Mouse (Mus musculus): Measurements from ENCODE around the gene Arhgap6.

Arhgap6 gene

DNA sequence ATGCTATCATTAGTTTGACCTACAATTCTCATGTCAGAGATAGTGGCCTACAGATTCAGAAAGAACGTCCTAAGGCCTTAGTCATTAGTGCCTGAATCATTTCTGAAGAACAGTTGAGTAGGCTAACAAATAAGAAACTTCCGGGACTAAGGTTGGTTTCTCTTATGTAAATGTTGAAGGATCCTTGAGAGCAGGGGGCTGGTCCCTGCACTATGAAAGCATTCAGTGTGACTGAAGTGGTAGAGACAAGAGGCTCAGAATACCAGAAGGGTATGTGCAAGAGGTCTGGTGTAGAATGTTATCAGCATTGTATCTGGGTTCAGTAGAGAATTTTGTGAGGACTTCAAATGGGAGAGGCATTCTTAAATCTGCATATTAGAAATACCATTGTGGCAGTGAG lies 185.5 kb downstream of the Arhgap6 start:
- peak; percentile 56 for DNase-seq (ENCODE audit: low spot score)

DNA sequence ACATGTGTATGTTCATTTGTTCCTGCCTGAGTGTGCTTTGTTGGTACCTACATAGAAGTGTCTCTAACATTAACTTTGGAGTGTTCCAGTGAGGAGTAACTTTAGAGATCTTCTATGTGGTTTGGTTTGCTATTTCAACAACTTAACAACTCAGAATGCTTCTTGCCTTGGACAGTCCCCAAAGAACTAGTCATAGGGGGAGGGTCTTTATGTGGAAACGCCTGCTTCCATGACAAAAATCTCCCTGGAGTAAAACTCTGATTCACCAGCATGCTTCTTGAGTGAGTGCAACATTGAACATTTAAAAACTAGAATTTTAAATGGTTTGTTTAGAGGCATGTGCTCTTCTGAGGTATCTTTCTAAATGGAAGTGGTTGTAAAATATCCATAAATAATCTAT lies 212.2 kb downstream of the Arhgap6 start:
- no peak for DNase-seq (ENCODE audit: low spot score)

DNA sequence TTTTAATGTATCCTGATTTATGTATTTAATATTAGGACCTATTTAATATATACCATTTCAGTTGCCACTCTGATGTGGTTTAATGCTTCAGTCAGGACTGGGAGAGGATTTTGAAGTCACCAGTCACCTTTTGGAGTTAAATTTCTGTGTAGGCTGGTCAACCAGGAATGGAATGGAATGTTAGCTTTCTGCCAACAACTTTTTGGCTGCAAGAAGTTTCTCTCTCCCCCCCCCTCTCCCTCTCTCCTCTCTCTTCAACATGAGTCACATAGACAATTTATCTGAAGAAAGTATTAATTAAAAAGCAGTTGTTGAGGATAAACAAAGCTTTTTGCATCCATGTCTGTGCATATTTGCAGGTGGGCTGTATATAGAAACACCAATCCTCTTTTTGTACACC lies 217.8 kb downstream of the Arhgap6 start:
- no peak for DNase-seq (ENCODE audit: low spot score)

DNA sequence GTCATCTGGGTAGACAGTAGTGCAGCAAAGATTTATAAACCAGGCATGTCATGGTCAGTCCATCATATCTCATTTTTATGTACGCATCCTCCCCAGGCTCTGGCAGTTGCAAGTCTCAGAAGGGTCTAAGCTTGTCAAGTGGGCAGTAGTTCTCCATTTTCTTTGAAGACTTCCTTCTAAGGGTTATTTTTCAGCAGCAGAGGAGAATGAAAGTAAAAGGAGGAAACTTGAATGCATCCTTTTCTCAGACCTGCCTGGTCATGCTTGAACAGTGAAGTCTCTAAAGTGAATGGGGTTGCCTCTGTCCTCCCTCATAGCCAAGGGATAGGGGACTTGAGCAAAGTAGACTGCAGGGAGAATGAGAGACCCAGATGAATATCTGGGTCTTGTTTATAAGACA lies 239.5 kb downstream of the Arhgap6 start:
- DNase-seq (ENCODE audit: low spot score): no peak

DNA sequence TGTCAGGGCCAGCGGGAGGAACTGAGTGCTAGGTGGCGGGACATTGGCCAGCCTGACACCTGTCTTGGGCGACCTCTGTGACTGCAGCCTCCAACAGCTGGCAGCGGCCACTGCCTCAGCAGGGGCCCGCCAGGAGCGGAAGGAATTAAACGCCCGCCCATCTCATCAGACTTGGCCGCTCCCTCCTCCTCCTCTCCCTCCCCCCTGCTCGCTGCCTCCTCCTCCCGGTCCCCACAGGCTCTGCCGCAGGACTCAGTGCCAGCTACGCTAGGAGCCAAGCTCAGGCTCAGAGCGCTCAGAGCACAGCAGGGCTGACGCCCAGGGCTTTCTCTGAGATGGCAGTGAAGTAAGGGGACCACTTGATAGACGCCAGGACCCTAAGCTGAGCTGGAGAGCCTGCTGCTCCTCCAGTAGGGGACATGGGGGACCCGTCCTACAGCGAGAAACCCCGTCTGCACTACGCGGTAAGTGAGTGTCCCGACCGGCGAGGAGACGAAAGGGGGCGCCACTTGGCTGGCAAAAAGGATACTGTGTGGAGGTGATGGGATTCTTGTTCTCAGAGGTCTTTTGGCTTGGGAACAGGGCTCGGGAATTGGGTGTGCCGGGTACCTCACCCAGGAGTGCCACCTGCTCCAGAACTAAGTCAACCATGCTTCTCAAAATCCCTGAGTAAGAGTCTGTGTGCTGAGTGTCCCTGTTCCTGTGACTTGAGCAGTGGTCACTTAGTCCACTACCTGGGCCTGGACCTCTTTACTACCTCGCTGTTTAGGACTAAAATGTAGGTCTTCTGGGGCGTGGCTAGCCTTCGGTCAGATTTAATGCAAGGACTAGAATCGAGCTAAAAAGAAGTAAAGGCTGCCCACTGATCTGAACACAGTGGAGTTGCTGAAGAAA lies 241.8 kb downstream of the Arhgap6 start:
- DNase-seq (ENCODE audit: low spot score): peak; percentile 81

DNA sequence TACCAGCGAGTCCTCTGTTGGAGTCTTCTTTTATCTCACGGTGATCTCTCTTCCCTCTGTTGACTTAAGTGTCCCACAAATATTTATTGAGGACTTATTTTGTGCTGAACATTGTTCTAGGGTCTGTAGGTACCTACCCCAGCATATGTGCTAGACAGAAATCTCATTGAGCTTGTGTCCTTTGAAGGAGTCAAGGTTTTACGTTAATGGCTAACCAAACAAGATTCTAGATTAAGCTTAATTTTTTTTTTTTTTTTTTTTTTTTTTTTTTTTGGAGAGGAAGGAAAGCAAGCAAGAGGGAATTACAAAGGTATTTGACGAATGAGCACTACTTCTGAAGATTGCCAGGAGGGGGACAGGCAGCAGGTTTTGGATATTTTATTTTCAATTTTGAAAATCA lies 242.5 kb downstream of the Arhgap6 start:
- no peak for DNase-seq (ENCODE audit: low spot score)

DNA sequence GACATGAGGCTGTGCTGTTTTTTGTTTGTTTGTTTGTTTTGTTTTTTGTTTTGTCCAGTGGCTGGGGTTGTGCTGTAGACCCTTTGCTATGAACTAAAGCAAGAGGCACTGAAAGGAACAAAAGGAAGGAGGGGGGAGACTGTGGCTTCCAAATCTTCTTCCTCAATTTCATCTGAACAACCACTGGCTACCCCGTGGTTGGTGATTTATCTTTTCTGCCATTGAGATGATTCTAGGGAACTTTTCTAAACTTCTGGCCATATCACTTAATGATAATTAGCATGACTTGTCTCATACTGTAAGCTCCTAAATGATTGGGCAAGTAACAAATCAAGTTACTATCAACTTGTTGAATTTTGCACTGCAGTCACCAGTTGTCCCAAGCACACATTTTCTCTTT lies 249.0 kb downstream of the Arhgap6 start:
- DNase-seq (ENCODE audit: low spot score): no peak

DNA sequence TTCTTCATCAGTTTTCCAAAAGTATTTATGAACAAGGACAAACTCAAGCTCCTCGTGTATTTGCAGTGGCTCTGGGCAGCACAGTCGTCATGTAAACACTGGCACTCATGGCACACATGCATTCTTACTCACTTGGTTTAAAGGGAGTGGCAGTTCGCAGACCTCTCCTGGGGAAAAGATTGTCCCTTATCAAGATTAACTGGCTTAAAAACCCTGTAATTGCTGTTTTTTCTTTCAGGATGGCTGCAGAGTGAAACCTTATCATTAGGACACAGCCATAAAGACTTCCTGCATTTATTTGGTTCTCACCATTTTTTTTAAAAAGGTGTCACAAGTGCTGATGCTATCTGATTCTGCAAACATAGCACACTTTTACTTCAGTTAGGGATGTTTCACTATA lies 252.7 kb downstream of the Arhgap6 start:
- no peak for DNase-seq (ENCODE audit: low spot score)

DNA sequence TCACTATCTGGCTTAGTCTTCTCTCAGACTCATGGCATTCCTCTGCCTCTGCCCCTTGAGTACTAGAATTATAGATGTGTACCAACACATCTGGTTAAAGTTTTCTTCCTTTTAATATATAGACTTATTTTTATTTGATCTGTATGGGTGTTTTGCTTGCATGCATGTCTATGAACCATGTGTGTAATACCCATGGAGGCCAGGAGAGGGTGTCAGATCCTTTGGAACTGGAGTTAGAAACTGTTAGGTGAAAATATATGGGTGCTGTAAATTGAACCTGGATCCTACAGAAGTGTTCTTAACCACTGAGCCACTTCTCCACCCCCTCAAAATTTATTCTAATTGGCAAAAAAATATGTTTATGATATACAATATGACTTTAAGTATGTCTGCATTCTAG lies 254.7 kb downstream of the Arhgap6 start:
- no peak for DNase-seq (ENCODE audit: low spot score)

DNA sequence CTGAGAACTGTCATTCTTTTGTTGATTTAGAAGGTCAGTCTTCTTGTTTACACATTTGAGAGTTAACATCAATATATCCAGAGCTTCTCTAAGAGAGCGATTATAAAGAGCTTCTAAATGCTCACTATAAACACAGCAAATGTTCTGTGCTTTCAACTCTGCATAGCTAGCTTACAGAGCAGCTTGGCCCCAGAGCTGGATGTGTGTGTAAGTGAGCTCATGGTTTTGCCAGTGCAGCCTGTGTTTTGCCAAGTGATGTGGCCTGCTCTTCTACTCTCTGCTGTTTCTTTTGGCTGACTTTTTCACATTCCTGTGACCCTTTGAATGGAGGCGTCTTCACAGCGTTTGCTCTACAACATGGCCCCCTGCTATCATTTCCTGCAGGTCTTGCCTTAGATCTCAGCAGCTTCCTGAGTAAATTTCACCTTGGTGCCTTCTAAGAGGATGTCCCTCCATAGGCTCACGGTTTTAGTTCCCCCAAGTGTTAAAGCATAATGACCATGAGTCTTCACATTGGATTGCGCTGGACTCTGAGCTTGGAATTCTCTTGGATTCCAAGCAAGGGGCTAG lies 259.1 kb downstream of the Arhgap6 start:
- no peak for DNase-seq (ENCODE audit: low spot score)

DNA sequence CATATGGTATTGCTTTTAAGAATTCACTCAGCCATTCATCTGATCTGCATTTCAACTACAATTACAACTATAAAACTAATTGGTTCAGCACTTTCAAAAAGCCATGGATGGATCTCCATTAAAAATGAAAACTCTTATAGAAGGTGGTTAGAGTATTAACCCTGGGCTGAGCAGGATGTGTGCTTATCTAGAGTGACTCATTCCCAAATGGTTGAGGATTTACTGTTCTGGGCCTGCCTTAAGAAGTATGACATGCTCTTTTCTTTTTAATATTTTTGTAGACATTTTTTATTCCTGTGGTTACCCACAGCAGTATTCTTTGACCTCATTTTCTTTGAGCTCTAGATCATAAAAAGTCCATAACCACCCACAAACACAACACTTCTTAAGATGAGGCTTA lies 267.7 kb downstream of the Arhgap6 start:
- DNase-seq (ENCODE audit: low spot score): no peak

DNA sequence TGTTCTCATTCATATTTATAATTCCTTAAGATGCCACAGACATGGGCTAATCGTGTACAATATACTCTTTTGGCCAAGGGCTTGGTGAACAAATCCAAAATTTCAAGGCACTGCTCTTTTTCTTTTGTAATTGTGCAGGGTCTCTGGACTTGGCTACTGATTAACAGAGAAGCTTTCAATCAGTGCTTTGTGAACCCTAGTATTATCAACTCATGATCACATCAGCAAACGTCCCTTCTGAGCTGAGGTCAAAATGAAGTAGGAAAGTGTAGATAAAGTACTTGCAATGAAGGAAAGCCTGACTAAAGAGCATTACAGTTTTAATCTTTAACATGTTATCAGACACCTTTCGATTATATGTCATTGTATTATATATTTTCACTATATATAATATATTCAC lies 270.4 kb downstream of the Arhgap6 start:
- no peak for DNase-seq (ENCODE audit: low spot score)

DNA sequence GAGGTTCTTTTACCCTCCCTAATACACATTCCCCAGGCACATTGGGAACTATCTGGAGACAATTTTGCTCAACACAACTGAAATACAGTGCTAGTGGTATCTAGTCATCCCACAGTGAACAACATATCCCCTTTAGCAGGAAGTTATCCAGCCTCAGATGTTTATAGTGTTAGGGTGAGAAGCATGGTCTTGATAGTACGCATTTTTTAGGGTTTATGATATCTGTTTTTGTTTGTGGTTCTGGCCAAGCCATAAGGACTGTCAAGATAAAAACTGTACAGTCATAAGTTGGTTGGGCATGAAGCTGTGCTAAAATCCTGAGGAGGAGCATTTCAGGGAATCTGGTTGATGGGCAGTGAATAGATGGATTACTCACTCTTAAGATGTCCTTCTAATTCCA lies 271.0 kb downstream of the Arhgap6 start:
- no peak for DNase-seq (ENCODE audit: low spot score)

DNA sequence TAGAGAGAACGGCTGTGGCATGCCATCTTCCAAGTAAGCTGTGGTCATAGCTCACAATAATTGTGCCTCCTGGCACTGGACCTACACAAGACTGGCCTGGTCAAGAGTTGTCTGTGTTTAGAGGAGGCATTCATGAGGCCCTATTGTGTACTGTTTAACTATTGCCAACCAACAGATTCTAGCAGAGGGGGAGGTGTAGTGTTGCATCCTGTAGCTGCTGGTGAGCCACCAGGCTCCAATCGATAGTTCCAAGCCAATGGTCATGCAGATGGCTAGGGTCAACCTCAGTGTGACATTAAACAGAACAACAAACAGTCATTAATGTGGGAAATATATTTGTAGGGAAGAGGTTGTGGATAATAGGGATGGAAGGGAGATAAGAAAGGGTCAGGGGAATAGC lies 280.1 kb downstream of the Arhgap6 start:
- no peak for DNase-seq (ENCODE audit: low spot score)

DNA sequence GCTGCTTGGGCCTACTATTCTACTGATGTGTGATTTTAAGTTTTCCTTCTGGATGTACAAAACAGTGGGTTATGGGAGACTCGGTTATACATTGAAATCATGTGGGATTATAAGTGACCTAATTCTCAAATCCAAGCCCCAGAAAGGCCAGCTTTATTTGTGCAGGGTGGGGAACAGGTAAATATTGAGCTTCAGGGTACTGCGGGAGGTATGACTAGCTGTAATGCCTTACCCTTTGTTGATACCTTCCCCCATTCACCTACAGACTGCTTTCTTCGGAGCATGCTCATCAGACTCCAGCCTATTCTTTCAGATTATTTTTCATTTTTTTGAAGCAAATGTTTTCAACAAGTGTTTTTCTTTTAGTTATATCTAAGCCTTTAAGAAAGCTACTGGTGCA lies 286.7 kb downstream of the Arhgap6 start:
- DNase-seq (ENCODE audit: low spot score): no peak

DNA sequence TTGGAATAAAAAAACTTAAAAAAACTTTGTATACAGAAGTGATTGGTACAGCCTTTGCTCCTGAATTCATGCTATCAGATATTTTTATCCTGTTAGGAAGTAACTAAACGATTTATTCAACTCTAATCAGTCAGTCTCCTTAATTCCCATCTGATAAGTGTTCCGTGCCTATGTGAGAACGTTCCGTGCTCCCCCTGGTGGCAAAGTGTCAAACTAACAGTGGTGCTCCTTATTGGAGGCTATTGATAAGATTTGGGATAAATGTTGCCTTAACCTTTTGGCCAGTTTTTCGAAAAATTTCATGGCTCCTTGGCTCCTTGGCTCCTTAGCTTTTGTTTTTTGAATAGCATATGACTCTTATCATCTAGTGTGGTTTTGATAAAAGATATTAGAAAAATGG lies 291.0 kb downstream of the Arhgap6 start:
- DNase-seq (ENCODE audit: low spot score): peak; percentile 55

DNA sequence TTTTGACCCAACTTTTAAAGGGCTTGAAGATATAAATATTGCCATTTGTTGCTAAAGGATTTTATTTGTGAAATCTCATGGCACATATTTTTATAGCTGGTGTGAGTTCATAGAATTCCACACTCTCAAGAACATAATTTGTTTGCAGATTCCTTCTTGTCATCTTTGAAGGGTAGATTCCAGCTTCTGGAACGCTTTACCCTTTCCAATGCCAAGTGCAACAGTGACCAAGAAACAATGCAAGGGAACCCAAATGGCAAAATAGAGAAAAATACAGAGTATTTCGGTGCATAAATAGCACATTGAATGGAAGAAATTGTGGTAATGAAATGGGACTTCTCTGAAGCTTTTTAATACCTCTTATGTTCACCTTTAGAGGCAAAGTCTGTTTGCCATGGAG lies 294.3 kb downstream of the Arhgap6 start:
- DNase-seq (ENCODE audit: low spot score): peak; percentile 14

DNA sequence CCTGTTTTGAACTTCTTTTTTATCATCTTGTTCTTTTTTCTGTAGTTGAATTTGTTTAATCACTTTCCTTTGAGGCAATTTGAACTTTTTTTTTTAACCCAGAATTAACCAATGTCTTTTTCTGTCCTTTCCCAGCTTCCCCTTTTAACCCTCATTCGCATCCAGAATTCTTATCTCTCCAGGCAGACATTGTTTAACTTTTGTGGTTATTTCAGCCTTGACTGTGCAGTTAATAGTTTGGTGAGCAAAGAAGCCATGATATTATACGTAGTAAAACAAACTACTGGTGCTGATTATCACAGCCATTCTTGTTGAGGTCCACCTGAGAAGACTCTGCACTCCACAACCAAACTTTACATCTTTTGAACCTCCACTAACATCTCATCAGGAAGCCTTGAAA lies 299.7 kb downstream of the Arhgap6 start:
- no peak for DNase-seq (ENCODE audit: low spot score)

DNA sequence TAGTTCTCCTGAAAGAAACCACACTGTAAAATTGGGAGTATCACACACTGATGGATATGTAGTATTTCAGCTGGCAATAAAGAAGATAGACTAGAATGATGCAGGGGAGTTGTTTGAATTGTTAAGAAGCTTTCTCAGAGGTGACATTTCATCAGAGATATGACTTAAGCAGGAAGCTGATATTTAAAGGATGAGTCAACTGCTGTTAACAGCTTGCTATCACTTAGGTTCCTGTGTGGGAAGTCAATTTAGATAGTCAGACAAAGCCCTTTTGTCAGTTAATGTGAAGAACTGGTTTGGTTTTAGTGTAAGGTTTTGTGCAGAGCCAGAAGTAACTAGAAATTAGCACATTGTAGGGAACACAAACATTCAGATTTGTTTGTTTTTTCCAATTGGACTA lies 300.7 kb downstream of the Arhgap6 start:
- no peak for DNase-seq (ENCODE audit: low spot score)

DNA sequence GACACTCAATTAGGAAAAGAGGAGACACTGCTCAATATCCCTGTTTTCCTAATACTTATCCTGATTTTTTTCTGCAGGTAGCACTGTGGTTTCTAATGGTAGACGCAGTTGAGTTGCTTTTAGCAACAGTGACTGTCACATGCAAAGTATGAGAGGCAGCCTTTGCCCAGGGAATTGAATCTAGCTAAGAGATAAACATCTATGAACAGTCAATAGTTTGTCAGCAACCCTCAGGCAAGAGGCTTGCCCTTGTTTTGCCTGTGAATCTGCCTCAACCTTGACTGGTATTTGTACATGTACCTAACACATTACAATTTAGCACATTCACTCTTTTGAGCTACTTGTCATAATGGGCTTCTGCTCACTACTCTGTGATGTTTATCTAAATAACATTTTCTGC lies 307.8 kb downstream of the Arhgap6 start:
- DNase-seq (ENCODE audit: low spot score): no peak

DNA sequence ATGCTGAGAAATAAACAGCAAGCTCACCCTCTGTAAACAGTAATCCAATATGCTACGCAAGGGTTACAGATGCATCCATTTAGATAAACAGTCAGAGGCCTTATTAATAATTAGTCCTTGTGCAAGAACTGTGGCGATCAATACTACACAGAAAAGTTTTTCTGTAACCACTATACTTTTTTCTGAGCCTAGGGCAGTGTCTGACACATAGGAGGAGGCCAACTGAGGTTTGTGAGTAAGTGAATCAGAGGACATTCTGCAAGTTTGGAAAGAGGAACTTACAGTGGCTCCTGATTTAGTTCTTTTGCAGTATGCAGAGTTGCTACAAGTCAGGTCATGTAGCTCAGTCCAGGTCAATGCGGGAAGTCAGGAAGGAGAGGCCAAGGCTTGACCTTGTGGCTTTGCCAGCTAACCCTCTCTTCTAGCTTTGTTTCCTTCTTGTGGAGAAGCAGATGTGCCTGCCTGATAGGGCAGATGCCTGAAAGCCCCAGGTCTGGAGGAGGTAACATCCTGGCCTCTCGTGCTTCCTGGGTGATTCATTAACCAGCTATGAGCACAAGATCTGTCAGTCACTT lies 311.2 kb downstream of the Arhgap6 start:
- peak; percentile 8 for DNase-seq (ENCODE audit: low spot score)

DNA sequence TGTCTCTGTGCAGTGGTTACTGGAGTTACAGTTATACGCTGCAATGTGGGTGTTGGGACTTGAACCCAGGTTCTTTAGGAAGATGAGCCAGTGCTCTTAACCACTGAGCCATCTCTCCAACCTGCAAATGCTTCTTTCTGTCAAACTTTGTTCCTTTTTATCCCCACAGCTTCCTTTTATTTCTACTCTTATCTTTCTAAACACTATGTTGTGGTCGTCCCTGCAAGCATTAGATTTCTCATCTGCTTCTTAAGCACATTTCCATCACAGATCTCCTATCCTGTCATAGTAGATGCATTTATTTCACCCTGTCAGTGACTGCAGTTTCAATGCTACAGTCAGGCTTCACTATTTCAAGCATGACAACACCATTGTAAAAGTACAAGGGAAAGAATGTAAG lies 312.5 kb downstream of the Arhgap6 start:
- no peak for DNase-seq (ENCODE audit: low spot score)

DNA sequence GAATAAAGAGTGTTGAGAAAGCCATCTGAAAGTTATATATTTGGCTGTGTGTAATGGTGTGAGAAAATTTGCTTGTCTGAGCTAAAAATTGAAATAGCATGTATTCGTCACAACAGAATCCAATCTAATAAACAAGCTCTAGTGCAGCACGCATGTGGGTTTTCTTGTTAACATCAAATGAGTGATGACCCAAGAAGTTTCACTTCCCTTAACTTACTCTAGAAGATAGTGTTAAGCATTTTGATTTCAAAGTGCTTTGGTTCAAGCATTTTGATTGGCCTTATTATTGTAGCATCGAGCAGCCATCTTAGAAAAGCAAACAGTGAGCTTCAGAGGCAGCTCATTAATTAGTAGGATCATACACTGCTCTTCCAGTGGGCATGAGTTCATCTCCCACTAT lies 315.1 kb downstream of the Arhgap6 start:
- DNase-seq (ENCODE audit: low spot score): no peak

DNA sequence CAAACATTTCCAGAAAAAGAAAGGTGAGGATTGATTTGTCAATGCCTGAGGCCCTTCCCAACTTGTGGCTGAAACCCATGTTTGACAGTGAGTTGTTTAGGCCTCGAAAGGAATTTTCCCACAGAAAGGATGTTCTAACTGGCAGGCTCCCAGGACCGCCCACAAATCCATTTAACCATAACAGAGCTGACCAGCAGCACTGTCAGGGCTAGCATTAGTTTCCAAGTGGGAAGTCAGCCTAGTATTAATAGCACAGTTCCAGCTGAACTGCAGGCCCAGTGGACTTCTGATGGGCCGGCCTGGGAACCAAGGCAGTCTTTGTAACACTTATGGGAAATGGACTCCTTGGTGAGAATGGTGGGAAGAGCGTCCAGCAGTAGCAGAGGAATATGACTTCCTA lies 317.8 kb downstream of the Arhgap6 start:
- peak; percentile 53 for DNase-seq (ENCODE audit: low spot score)

All from lung, postnatal 25 days (tissue).